Mouse (Mus musculus) MN1 (cell line): Measurements from ENCODE around the gene Atp8b3.
A peak's percentile ranks its signal among the peaks of the same experiment; 100 is the strongest.

Experiments used
- DNase-seq: peaks from one replicate; pipeline ENCODE4 v3.0.0-alpha.2; 2016; ENCODE audit warnings: low spot score

The Atp8b3 gene

DNA sequence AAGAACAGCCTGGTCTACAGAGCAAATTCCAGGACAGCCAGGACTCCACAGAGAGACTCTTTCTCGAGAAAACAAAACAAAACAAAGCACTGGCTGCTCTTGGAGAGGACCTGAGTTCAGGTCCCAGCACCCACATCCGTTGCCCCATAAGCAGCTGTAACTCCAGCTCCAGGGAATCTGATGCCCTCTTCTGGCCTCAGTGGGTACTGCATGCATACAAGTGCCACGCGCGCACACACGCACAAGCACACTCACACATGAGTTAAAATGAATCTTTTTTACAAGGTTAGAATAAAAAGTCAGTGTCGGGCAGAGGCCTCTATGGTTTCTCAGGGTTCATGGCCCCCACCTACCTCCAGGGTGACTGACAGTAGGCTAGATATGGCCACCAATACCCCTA, 15.6 kb downstream of the Atp8b3 start:
- DNase-seq: no peak

DNA sequence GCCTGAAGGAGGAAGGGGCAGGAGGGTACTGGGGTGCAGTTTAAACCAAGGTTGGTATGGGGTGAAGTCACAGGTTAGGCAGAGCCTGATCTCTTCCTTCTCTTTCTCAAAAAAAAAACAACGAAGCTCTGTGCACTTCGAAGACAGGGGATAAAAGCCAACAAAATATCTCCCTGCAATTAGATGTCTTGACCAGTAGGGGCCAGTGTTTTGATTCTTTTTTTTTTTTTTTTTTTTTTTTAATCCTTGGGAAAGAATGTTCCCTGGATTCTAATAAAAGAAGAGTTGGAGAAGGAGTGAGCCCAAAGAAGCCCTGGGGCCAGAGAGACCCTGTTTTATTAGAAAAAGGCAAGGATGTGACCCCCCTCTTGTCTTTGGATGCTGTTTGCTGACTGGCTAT, 19.6 kb downstream of the Atp8b3 start:
- no peak for DNase-seq

DNA sequence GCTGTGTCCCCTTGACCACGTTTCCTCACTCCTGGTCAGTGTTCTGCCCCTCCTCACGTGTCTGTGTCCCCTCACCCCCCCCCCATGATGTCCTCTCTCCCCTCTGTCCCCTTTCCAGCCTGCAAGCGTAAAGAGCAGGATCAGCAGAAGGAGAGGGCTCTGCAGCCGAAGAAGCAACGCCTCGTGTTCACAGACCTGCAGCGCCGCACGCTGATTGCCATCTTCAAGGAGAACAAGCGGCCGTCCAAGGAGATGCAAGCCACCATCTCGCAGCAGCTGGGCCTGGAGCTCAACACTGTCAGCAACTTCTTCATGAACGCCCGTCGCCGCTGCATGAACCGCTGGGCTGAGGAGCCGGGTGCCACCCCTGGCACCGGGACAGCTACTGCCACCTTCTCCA, 25.2 kb downstream of the Atp8b3 start:
- peak; percentile 36 for DNase-seq

DNA sequence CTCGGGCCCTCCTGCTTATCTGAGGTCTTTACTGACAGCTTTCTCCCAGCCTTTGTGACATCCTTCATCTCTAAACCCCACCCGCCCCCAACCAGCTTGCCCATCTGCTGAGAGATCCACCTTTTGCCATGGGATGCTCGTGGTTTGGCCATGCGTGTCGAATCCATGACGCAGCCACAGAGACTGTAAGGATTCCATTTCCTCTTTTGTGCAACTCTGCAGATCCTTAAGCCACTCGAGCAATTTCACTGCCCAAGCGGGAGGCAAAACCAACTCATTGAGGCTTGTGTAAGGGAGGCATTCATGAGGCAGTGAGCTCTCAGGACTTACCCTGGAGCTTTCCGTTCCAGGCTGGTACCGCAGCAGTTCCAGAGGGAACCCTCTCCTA, 28.7 kb downstream of the Atp8b3 start:
- DNase-seq: no peak

DNA sequence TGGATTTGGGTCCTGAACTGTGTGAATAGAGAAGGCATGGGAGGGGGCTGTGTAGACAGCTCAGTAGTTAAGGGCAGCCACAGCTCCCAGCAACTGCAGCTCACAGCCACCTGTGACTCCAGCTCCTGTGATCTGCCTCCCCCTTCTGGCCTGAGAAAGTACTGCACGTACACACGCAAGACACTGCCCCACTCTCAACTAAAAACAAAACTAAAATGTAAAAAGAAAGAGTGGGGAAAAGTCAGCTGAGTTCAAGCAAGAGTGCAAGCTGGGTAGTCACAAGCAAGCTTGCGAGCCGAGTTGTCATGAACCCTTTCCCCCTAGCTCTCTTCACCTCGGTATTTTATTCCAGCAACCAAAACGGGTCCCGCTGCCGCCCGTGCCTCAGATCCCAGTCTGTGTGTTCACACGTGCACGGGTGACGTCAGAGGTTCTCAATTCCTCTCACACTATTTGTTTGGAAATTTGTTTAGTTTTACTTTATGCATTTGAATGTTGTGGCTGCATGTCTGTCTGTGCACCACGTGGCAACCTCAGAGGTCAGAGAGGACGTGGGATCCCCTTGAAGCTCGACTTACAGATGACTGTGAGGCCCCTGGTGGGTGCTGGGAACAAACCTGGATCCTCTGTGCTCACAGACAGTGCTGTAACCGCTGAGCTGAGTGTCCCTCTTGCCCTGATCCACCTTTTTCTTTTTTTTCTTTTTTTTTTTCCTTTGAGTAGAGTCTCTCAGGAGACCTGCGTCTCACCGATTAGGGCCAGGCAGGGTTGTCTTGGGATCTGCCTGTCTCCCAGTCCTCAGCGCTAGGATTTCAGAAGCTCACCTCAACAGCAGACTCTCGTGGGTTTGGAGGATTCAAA, 29.3 kb downstream of the Atp8b3 start:
- peak; percentile 73 for DNase-seq

DNA sequence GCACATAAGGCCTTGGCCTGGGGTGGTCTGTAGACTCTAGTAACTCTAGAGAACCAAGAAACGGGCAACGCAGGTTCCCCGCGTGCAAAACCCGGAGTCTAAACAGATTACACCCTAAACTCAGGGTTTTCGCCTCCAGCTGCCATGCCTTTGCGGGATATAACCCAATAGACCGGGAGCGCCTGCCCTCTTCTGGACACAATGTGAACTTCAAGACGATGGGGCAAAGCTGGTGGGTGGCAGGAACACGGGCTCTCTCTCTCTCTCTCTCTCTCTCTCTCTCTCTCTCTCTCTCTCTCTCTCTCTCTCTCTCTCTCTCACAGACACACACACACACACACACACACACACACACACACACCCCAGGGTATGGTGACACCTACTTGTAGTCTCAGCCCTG, 32.7 kb downstream of the Atp8b3 start:
- DNase-seq: peak; percentile 78

DNA sequence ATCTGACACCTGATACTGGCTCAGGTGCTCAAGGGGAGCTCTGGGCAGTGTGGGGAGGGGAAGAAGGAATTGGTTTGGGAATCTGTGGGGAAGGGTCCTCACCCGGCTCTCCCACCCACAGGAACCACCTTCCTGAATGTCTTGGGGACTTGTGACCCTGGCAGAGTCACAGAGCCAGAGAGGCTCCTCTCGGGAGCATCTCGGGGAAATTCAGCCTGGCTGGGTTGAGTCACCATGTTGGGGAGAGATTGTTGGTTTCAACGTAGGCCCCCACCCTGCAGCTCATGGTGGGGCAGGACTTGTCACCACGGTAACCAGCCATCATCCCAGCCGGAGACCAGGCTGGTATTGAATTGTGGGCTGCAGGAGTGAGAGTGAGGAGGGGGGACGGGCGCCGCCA, 34.2 kb downstream of the Atp8b3 start:
- peak; percentile 33 for DNase-seq

DNA sequence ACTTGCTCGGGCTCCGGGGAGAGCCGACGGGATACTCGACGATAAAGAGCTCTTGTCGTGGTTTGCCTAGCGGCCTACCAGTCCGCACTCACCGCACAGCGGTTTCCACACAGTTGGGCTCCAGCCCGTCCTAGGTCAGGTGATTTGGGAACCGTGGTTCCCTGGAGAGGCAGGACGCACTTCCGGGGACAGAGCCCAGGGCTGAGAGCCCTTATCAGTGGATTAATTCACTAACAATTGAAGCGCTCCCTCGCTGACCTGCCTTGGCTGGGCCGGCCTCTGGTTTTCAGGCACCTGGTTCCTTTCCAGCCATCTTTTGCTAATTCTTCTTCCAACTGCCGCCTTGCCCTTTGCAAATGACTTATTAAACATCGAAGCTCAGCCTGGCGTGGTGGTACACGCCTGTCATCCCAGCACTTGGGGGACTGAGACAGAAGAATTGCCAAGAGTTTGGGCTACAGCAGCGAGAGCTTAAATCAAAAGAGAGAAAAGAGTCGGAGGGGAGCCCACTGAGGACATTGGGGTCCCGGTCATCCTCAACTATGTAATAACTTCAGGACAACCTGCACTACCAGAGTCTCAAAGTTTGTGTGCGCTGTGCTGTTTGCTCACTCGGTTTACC, 35.2 kb downstream of the Atp8b3 start:
- DNase-seq: peak; percentile 48

DNA sequence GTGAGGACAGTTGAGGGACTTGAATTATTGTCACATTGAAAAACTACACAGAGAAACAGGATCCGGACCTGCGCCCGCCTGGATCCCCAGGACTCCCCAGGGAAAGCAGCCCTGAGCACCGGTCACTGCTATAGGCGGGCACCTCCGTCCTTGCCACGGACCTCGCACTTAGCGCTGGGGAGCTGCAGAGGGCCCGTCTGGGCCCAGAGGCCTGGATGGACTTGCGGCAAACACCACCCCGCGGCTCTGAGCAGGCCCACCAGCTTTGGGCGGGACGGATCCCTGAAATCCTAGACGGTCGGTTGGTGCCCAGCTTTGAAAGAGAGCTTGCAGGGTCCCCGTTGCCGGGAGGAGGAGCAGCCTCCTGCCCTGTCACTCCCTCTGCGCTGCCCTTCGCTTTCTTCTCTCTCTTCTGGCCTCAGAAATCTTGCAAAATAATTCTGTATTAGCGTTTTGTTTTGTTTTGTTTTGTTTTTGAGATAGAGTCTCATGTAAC, 36.1 kb downstream of the Atp8b3 start:
- DNase-seq: no peak

DNA sequence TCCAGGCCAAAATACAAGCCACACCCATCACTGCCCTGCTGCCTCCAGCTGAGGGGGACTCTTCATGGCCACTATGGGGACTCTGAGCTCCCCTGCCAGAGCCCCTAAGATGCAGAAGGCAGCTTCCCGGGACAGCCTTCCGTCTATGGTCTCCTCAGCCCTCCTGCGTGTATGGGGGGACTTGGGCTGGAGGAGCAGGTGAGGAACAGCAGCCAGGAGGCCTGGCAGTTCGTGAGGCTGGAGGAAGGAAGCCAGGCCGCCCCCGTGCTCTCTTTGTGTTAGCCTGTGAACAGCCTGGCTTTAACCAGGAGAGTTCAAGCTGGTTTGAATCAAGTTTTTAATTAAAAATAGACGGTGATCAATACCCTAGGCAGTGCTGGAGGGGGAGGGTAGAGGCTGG, 36.6 kb downstream of the Atp8b3 start:
- DNase-seq: no peak

DNA sequence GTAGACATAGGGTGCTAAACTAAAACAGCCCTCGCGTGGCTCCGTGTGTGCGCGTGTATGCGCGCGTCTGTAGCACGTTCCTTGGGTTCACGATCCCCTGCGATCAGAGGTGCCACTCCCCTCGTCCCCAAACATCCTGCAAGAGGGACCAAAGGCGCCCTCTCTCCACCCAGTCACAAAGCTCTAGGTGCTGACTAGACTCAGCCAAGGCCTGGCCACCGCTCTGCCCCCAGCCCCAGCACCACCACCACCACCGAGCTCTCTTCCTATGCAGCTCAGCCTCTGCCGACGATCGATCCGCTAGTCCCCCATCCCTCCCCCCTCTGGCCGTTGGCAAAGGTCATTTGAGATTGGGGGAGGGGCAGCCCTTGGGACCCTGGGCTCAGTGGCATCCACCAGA, 42.5 kb downstream of the Atp8b3 start:
- DNase-seq: no peak

DNA sequence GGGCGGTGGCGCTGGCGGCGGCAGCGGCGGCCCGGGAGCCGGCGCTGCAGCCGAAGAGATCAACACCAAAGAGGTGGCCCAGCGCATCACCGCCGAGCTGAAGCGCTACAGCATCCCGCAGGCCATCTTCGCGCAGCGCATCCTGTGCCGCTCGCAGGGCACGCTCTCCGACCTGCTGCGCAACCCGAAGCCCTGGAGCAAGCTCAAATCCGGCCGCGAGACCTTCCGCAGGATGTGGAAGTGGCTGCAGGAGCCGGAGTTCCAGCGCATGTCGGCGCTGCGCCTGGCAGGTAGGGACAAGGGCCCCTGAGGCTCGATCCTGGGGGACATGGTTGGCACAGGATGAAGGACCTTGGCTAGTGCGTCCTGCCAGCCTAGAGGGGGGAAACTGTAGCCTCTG, 43.0 kb downstream of the Atp8b3 start:
- no peak for DNase-seq

DNA sequence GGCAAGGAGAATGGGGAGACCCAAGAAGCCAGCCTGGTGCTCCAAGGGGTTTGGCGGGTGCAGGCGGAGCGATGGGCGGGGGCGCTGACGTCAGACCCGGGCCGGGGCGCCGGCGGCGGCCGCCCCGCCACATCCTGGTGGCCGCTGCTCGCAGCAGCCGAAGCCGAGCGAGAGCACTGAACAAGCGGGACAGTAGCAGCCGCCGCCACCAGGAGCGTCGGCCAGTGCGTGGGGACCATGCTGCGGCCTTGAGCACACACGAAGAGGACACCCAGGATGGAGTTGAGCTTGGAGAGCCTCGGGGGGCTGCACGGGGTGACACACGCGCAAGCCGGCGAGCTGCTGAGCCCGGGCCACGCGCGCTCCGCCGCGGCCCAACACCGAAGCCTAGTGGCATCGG, 44.2 kb downstream of the Atp8b3 start, which contains the start of gene Onecut3:
Gene Onecut3 (plus strand): TSS at position 104 of the 400 bp plus-strand sequence.
- DNase-seq: no peak

DNA sequence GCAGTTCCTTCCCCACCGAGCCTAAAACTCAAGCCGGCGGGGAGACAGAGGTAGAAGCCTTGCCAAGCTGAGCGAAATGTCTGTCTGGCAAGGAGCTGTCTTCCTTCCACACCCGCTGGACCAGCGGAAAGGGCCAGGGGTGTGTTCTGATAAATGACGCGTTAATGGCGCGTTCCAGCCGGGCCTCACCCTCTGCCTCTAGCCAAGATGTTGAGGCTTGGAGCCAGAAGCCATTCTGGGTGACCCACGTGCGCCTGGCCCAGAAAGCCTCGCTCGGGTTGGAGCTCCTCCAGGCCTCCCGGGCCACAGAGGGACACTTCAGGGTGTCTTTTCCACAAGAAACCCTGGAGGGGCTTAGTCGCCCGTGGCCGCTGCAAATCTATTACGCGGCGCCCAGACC, 48.9 kb downstream of the Atp8b3 start:
- no peak for DNase-seq

DNA sequence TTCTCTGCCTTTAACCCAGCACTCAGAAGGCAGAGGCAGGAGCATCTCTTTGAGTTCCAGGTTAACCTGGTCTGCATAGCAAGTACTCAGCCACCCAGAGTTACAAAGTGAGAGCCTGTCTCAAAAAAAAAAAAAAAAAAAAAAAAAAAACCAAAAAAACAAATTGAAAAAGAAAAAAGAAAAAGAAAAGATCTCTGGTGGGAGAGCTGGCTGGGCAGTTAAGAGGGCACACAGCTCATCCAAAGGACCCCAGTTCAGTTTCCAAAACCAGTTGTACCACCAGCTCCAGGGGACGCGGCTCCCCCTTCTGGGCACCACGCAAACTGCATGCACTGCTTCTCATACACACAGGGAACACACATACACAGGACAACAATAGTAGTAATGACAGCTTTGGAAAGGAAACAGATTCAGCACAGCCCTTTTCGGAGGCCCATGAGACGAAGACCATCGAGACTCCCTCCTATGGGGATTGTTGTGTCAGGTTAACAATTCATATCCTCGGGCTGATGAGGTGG, 52.0 kb downstream of the Atp8b3 start:
- DNase-seq: no peak

DNA sequence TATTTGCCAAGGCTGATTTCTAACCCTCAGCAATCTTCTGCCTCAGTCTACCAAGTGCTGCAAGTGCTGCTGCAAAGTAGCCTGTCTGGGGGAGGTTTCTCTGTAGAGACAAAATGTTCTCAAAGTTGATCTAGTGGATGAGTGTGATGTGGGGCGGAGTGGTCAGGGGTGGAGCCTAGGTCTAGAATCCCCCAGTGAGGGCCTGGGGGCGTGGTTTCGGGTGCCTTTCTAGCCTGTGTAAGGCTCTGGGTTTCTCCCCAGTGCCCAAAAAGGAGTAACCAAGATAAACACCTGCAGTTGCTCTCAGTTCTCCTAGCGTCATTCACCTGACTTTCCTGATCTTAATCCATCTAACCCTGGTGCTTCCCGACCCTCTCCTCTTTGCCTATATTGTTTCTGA, 57.9 kb downstream of the Atp8b3 start:
- no peak for DNase-seq

DNA sequence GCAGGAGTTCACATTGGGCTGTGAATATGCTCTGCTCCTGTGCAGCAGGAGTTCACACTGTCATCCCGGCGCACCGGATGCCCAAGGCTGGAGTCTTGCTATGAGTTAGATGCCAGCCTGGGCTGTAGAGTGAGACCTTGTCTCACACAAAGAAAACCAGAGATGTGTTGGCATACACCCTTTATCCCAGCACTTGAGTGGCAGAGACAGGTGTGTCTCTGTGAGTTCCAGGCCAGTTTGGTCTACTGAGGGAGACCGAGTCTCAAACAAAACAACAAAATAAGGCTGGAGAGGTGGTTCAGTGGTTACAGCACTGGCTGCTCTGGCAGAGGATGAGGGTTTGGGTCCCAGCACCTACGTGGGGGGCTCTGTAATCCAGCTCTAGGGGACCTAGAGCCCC, 60.4 kb downstream of the Atp8b3 start:
- DNase-seq: no peak

DNA sequence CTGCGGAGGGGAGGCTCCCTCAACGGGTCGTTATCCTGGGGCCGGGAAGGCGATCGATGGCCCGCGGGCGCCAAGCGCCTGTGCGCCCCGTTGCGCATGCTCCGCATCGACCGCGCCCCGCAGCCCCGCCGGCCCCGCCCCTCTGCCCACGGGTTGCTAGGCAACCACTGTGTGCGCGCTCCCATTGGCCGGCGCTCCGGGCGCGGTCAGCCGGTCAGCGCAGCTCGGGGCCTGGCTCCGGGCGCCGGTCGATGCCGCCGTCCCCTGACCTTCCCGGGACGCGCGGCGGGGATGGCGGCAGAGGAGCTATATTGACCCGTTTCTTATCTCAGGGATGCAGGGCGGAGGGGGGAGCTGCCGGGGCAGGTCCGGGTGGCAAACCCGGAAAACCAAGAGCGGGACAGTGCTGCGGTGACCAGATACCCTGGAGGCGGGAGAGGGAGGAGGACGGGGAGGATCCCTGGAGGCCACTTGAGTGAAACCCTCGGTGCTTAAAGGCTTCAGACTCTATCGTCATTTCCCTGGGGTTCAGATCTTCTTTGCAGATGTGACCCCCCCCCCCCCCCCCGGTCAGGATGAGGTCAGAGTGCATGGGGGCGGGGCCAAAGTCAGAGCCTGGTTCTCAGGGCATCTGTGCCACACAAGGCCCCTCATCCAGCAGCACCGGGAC, 63.5 kb downstream of the Atp8b3 start:
- peak; percentile 93 for DNase-seq
